8 mouse cellular contexts compared by ENCODE assay signal in the genomic region with DNA sequence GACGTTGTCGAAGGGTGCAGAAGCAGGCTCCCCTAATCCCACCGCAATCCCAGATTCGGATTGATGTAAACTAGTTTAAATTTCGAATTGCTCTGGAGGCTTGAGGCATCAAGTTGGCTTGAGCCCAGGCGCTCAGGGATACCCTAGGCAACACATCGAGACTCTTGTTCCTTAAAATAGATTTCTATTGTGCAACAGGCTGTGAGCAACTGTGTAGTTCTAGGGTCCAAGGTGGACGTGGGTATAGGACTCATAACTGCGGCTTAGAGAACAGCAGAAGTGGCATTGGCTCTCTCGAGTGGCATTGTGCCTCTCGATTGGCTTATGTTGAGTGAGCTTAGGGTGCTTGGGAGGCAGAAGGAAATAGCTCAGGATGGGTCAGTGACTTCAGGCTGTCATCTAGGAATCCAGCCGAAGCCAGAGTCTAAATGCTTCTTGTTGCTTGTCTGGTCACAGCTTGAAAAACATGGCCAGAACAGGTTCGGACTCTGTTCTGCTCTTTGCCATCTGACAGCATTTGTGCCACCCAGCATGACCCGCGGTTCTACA. TPM values are rescaled to one million over a fixed set of nuclear protein-coding genes. Genes with fewer than 3 reads are reported as not detected.
DNase-seq lines count a peak whose midpoint lies in the region; ATAC-seq lines count a peak whose summit lies in the region.

No protein-coding gene starts in this region.

- H3K4me2 ChIP-seq in neural tube, embryonic 11.5 days (ENCODE audit: low read depth): peak overlapping the region; percentile 71
- H3K4me2 ChIP-seq in kidney, embryonic 14.5 days (replicated peaks; ENCODE audit: low read depth, low read length): peak overlapping the region; percentile 85

- no peaks in the 10 kb centered on the region; the same call in 1 of the 2 replicates for H3K9me3 ChIP-seq in neural tube, embryonic 11.5 days (ENCODE audit: control insufficient read depth, low read length)
- H3K9me3 ChIP-seq in forebrain, embryonic 10.5 days: peaks cover 13% of the 10 kb centered on the region
- H3K9me3 ChIP-seq in kidney, embryonic 14.5 days (ENCODE audit: control insufficient read depth, low read length): peaks cover 5% of the 10 kb centered on the region; the same call in 1 of the 2 replicates
- peaks cover 11% of the 10 kb centered on the region for H3K9me3 ChIP-seq in megakaryocyte, embryonic 14.5 days

- H3K27me3 ChIP-seq in neural tube, embryonic 11.5 days (ENCODE audit: control insufficient read depth, insufficient read depth, low read length): peaks cover 23% of the 10 kb centered on the region
- peaks cover 31% of the 10 kb centered on the region for H3K27me3 ChIP-seq in forebrain, embryonic 10.5 days (ENCODE audit: poor library complexity, severe bottlenecking)
- H3K27me3 ChIP-seq in kidney, embryonic 14.5 days (ENCODE audit: control insufficient read depth, insufficient read depth, low read length): peaks cover 16% of the 10 kb centered on the region
- H3K27me3 ChIP-seq in megakaryocyte, embryonic 14.5 days (replicated peaks): peaks cover 15% of the 10 kb centered on the region

- ATAC-seq in neural tube, embryonic 11.5 days (ENCODE audit: insufficient read depth, low FRiP score, low TSS enrichment): no peak
- no peak for ATAC-seq in kidney, embryonic 14.5 days (ENCODE audit: low FRiP score, low TSS enrichment)

- peaks cover 15% of the 10 kb centered on the region for H3K4me1 ChIP-seq in neural tube, embryonic 11.5 days (ENCODE audit: control insufficient read depth, insufficient read depth, low read length)
- H3K4me1 ChIP-seq in forebrain, embryonic 10.5 days: peaks cover 49% of the 10 kb centered on the region
- H3K4me1 ChIP-seq in kidney, embryonic 14.5 days (ENCODE audit: control insufficient read depth, insufficient read depth, low read length): peaks cover 23% of the 10 kb centered on the region
- H3K4me1 ChIP-seq in megakaryocyte, embryonic 14.5 days: peaks cover 84% of the 10 kb centered on the region

- H3K4me3 ChIP-seq in neural tube, embryonic 11.5 days (ENCODE audit: low read depth, low read length): peak overlapping the region; percentile 78
- peak overlapping the region; percentile 82 for H3K4me3 ChIP-seq in forebrain, embryonic 10.5 days
- H3K4me3 ChIP-seq in kidney, embryonic 14.5 days (ENCODE audit: low read length): peak overlapping the region; percentile 82
- H3K4me3 ChIP-seq in megakaryocyte, embryonic 14.5 days (replicated peaks): peak overlapping the region; percentile 98

- no peak for DNase-seq in neural tube, embryonic 11.5 days (ENCODE audit: low spot score)
- DNase-seq in neural tube, embryonic 10.5 days (ENCODE audit: extremely low spot score, low spot score): no peak
- peak; percentile 25 for DNase-seq in forebrain, embryonic 10.5 days (ENCODE audit: extremely low spot score, low spot score)
- no peak for DNase-seq in urinary bladder, postnatal 10 days (ENCODE audit: low spot score)
- no peak for DNase-seq in yolk sac, embryonic 10.5 days (ENCODE audit: low spot score)
- DNase-seq in layer of hippocampus, adult 8-10 months (ENCODE audit: low spot score in 2 of 2): no peak

- peaks cover 8% of the 10 kb centered on the region for H3K36me3 ChIP-seq in neural tube, embryonic 11.5 days (ENCODE audit: control insufficient read depth, insufficient read depth, low read length)
- H3K36me3 ChIP-seq in forebrain, embryonic 10.5 days (replicated peaks): peaks cover 24% of the 10 kb centered on the region
- peaks cover 17% of the 10 kb centered on the region for H3K36me3 ChIP-seq in kidney, embryonic 14.5 days (ENCODE audit: control insufficient read depth, insufficient read depth, low read length)
- peaks cover 37% of the 10 kb centered on the region for H3K36me3 ChIP-seq in megakaryocyte, embryonic 14.5 days (replicated peaks; ENCODE audit: low read length)

- 28% methylated on average over 15 of the region's 15 CpGs for WGBS in neural tube, embryonic 11.5 days
- WGBS in forebrain, embryonic 10.5 days: 30% methylated on average over 15 of the region's 15 CpGs
- WGBS in kidney, embryonic 14.5 days: 23% methylated on average over 15 of the region's 15 CpGs

- peak overlapping the region; percentile 86 for H3K9ac ChIP-seq in neural tube, embryonic 11.5 days (ENCODE audit: low read length)
- H3K9ac ChIP-seq in kidney, embryonic 14.5 days (ENCODE audit: low read depth, low read length): peak overlapping the region; percentile 95

- H3K27ac ChIP-seq in neural tube, embryonic 11.5 days (ENCODE audit: low read depth, low read length): peak overlapping the region; percentile 97
- H3K27ac ChIP-seq in forebrain, embryonic 10.5 days: peak overlapping the region; percentile 99
- H3K27ac ChIP-seq in kidney, embryonic 14.5 days (ENCODE audit: low read depth, low read length): peak overlapping the region; percentile 99

RNA-seq across cellular contexts. Expression of a gene that starts 0.6 kb away (rescaled TPM):
- polyA plus RNA-seq in neural tube, embryonic 11.5 days (2014; fragmentation: Nextera tagmentation; extraction: Ambion mirVana): 189 and 194 TPM in 2 replicates
- polyA plus RNA-seq in forebrain, embryonic 10.5 days (2016; fragmentation: Nextera tagmentation; extraction: Ambion mirVana): 82.9 and 88.7 TPM in 2 replicates
- polyA plus RNA-seq in kidney, embryonic 14.5 days (2014; fragmentation: Nextera tagmentation; extraction: Ambion mirVana): 156 and 199 TPM in 2 replicates
- 283 and 366 TPM in 2 replicates for polyA plus RNA-seq in megakaryocyte, embryonic 14.5 days (2012; ENCODE audit: insufficient read depth, low replicate concordance)
- 100 to 1,000 TPM; 188 to 210 (median 192) TPM for total RNA-seq in layer of hippocampus, adult 8-10 months (2022)

RNA-seq across cellular contexts. Expression of a gene that starts 4.1 kb away (rescaled TPM):
- 120 and 126 TPM in 2 replicates for polyA plus RNA-seq in neural tube, embryonic 11.5 days (2014; fragmentation: Nextera tagmentation; extraction: Ambion mirVana)
- 97.3 and 102 TPM in 2 replicates for polyA plus RNA-seq in forebrain, embryonic 10.5 days (2016; fragmentation: Nextera tagmentation; extraction: Ambion mirVana)
- 148 and 165 TPM in 2 replicates for polyA plus RNA-seq in kidney, embryonic 14.5 days (2014; fragmentation: Nextera tagmentation; extraction: Ambion mirVana)
- polyA plus RNA-seq in megakaryocyte, embryonic 14.5 days (2012; ENCODE audit: insufficient read depth, low replicate concordance): 404 and 592 TPM in 2 replicates
- 100 to 1,000 TPM; 145 to 152 (median 147) TPM for total RNA-seq in layer of hippocampus, adult 8-10 months (2022)

RNA-seq across cellular contexts. Expression of a gene that starts 15.9 kb away (rescaled TPM):
- 1.7 and 2.2 TPM in 2 replicates for polyA plus RNA-seq in neural tube, embryonic 11.5 days (2014; fragmentation: Nextera tagmentation; extraction: Ambion mirVana)
- polyA plus RNA-seq in forebrain, embryonic 10.5 days (2016; fragmentation: Nextera tagmentation; extraction: Ambion mirVana): 3.9 and 4.3 TPM in 2 replicates
- polyA plus RNA-seq in kidney, embryonic 14.5 days (2014; fragmentation: Nextera tagmentation; extraction: Ambion mirVana): 2.4 and 3.2 TPM in 2 replicates
- polyA plus RNA-seq in megakaryocyte, embryonic 14.5 days (2012; ENCODE audit: insufficient read depth, low replicate concordance): 1.6 and 6.1 TPM in 2 replicates
- 10 to 100 TPM; 12.1 to 16.3 (median 15.0) TPM for total RNA-seq in layer of hippocampus, adult 8-10 months (2022)

RNA-seq across cellular contexts. Expression of a gene that starts 28.9 kb away (rescaled TPM):
- 30.7 and 33.5 TPM in 2 replicates for polyA plus RNA-seq in neural tube, embryonic 11.5 days (2014; fragmentation: Nextera tagmentation; extraction: Ambion mirVana)
- 29.7 and 30.7 TPM in 2 replicates for polyA plus RNA-seq in forebrain, embryonic 10.5 days (2016; fragmentation: Nextera tagmentation; extraction: Ambion mirVana)
- polyA plus RNA-seq in kidney, embryonic 14.5 days (2014; fragmentation: Nextera tagmentation; extraction: Ambion mirVana): 19.8 and 29.6 TPM in 2 replicates
- 52.8 and 179 TPM in 2 replicates for polyA plus RNA-seq in megakaryocyte, embryonic 14.5 days (2012; ENCODE audit: insufficient read depth, low replicate concordance)
- total RNA-seq in layer of hippocampus, adult 8-10 months (2022): 10 to 100 TPM; 27.0 to 29.6 (median 29.3) TPM

RNA-seq across cellular contexts. Expression of a gene that starts 39.8 kb away (rescaled TPM):
- polyA plus RNA-seq in neural tube, embryonic 11.5 days (2014; fragmentation: Nextera tagmentation; extraction: Ambion mirVana): 512 and 523 TPM in 2 replicates
- polyA plus RNA-seq in forebrain, embryonic 10.5 days (2016; fragmentation: Nextera tagmentation; extraction: Ambion mirVana): 415 and 417 TPM in 2 replicates
- polyA plus RNA-seq in kidney, embryonic 14.5 days (2014; fragmentation: Nextera tagmentation; extraction: Ambion mirVana): 433 and 514 TPM in 2 replicates
- 55.5 and 236 TPM in 2 replicates for polyA plus RNA-seq in megakaryocyte, embryonic 14.5 days (2012; ENCODE audit: insufficient read depth, low replicate concordance)
- 100 to 1,000 TPM; 244 to 272 (median 252) TPM for total RNA-seq in layer of hippocampus, adult 8-10 months (2022)
